Comparison of ENCODE assay signal across 25 mouse cellular contexts in genomic region chr7:78787793-78788380, GRCm38 (mm10). TPM values are rescaled to one million over a fixed set of nuclear protein-coding genes. Genes with fewer than 3 reads are reported as not detected.
DNase-seq lines count a peak whose midpoint lies in the region; ATAC-seq lines count a peak whose summit lies in the region.
"Had no signal": no experiment of that assay in that cellular context is flagged by ENCODE, and none has a peak within 500 bp of the region (broad histone marks: within the 10 kb centered on the region; RNA-seq: fewer than 3 reads in every experiment).

No protein-coding gene starts in this region.

- no peaks in the 10 kb centered on the region for H3K27me3 ChIP-seq in limb, embryonic 10.5 days (ENCODE audit: low read depth, poor library complexity, severe bottlenecking)
- H3K27me3 ChIP-seq: limb, embryonic 12.5 days; liver, embryonic 15.5 days; neural tube, embryonic 15.5 days had no signal

- H3K4me1 ChIP-seq in limb, embryonic 10.5 days = peaks cover 6% of the 10 kb centered on the region; the same call in 1 of the 2 replicates

- peaks cover 71% of the 10 kb centered on the region for H3K36me3 ChIP-seq in limb, embryonic 10.5 days

- DNase-seq in left cerebral cortex, postnatal 14 days (ENCODE audit: low spot score in 2 of 2) = peak; percentile 55 to 62
- no peak for DNase-seq in left cerebral cortex, adult 11 months (ENCODE audit: low spot score)
- peak; percentile 43 for DNase-seq in ovary, postnatal 36 days (ENCODE audit: low spot score)
- no peak for DNase-seq in ovary, postnatal 10 days (ENCODE audit: low spot score)
- DNase-seq in adrenal gland, postnatal 25 days = peak; percentile 36
- DNase-seq in layer of hippocampus, adult 9-10 months (ENCODE audit: low spot score) = peak; percentile 21
- DNase-seq in limb, embryonic 10.5 days (ENCODE audit: low spot score) = no peak
- DNase-seq: cerebellum, adult 8-10 months; gastrocnemius, postnatal 14 days; heart, adult 2 months; heart, postnatal 4 days; kidney, adult 11 months; kidney, postnatal 10 days; lung, postnatal 10 days; spleen, adult 18-20 months; thymus, postnatal 36 days had no signal

- WGBS in limb, embryonic 10.5 days = 93% methylated on average over 12 of the region's 12 CpGs

- H3K4me3 ChIP-seq in limb, embryonic 10.5 days = no peak overlapping the region
- H3K4me3 ChIP-seq: forebrain, embryonic 10.5 days; heart, adult 2 months; heart, embryonic 15.5 days; limb, embryonic 12.5 days; liver, embryonic 15.5 days; neural tube, embryonic 15.5 days had no signal

- ATAC-seq in inflammation-experienced regulatory T-cells, adult 6 months = no peak
- ATAC-seq: hindbrain, postnatal 0 days; midbrain, embryonic 16.5 days had no signal

- H3K27ac ChIP-seq in limb, embryonic 10.5 days = no peak overlapping the region
- H3K27ac ChIP-seq: forebrain, embryonic 10.5 days; heart, adult 2 months; heart, embryonic 15.5 days; hindbrain, postnatal 0 days; limb, embryonic 12.5 days; liver, embryonic 15.5 days; neural tube, embryonic 15.5 days had no signal

- H3K9me3 ChIP-seq in limb, embryonic 10.5 days (replicated peaks) = no peaks in the 10 kb centered on the region
- H3K9me3 ChIP-seq: forebrain, embryonic 10.5 days; heart, embryonic 15.5 days; limb, embryonic 12.5 days; liver, embryonic 15.5 days; neural tube, embryonic 15.5 days had no signal

- intact Hi-C loops in left cerebral cortex, postnatal 14 days (cut with DNase I) = loop anchor here (10.0 kb wide), 1 partner anchor 297 kb away; no protein-coding TSS in a partner anchor

RNA-seq across cellular contexts. Expression of gene Mrpl46, which starts 4.6 kb away (rescaled TPM):
- 10 to 100 TPM; 27.2 to 32.0 TPM for total RNA-seq in left cerebral cortex, postnatal 14 days (2021)
- total RNA-seq in adrenal gland, postnatal 25 days (2021) = 29.7 and 40.8 TPM in 2 replicates
- polyA plus RNA-seq in inflammation-experienced regulatory T-cells, adult 6 months (2017; shearing (Covaris generic)) = 10 to 100 TPM; 71.8 to 77.0 (median 73.2) TPM
- 85.4 and 96.4 TPM in 2 replicates for polyA plus RNA-seq in limb, embryonic 10.5 days (2016; fragmentation: Nextera tagmentation; extraction: Ambion mirVana)

RNA-seq across cellular contexts. Expression of gene Mrps11, which starts 5.0 kb away (rescaled TPM):
- total RNA-seq in left cerebral cortex, postnatal 14 days (2021) = 10 to 100 TPM; 39.3 to 39.9 TPM
- total RNA-seq in adrenal gland, postnatal 25 days (2021) = 109 and 114 TPM in 2 replicates
- 10 to 100 TPM; 54.8 to 58.3 (median 57.1) TPM for polyA plus RNA-seq in inflammation-experienced regulatory T-cells, adult 6 months (2017; shearing (Covaris generic))
- 92.4 and 99.7 TPM in 2 replicates for polyA plus RNA-seq in limb, embryonic 10.5 days (2016; fragmentation: Nextera tagmentation; extraction: Ambion mirVana)

RNA-seq across cellular contexts. Expression of gene Ntrk3, which starts 50.1 kb away (rescaled TPM):
- 100 to 1,000 TPM; 137 TPM for total RNA-seq in left cerebral cortex, postnatal 14 days (2021)
- 17.4 and 24.3 TPM in 2 replicates for total RNA-seq in adrenal gland, postnatal 25 days (2021)
- polyA plus RNA-seq in inflammation-experienced regulatory T-cells, adult 6 months (2017; shearing (Covaris generic)) = 10 to 100 TPM in 2 of 3 experiments, 1 to 10 TPM in 1; 9.2 to 15.0 (median 13.5) TPM
- 0.16 and 0.36 TPM in 2 replicates for polyA plus RNA-seq in limb, embryonic 10.5 days (2016; fragmentation: Nextera tagmentation; extraction: Ambion mirVana)
- total RNA-seq: megakaryocyte progenitor cell, adult 5-6 weeks had no signal

RNA-seq across cellular contexts. Expression of gene Det1, which starts 59.2 kb away (rescaled TPM):
- 1 to 10 TPM; 4.8 to 5.7 TPM for total RNA-seq in left cerebral cortex, postnatal 14 days (2021)
- 17.1 and 17.8 TPM in 2 replicates for total RNA-seq in adrenal gland, postnatal 25 days (2021)
- polyA plus RNA-seq in inflammation-experienced regulatory T-cells, adult 6 months (2017; shearing (Covaris generic)) = 10 to 100 TPM in 2 of 3 experiments, 1 to 10 TPM in 1; 9.4 to 18.9 (median 16.1) TPM
- 21.0 and 23.5 TPM in 2 replicates for polyA plus RNA-seq in limb, embryonic 10.5 days (2016; fragmentation: Nextera tagmentation; extraction: Ambion mirVana)

Comparison
In these comparisons a context has a peak if more than half of its experiments do, and no peak if none do; other contexts are left out.
1. DNase-seq: peak in left cerebral cortex, postnatal 14 days (2 of 2), ovary, postnatal 36 days (single experiment), adrenal gland, postnatal 25 days (single experiment) and layer of hippocampus, adult 9-10 months (single experiment); none in left cerebral cortex, adult 11 months (single experiment), ovary, postnatal 10 days (single experiment) and limb, embryonic 10.5 days (single experiment).